Mouse (Mus musculus) spleen, adult 2 months (tissue): ENCODE data around the gene 4930430F08Rik.

Source experiments
- CTCF ChIP-seq: fragments of 200-500 bp; IDR thresholded peaks from 2 replicates; pipeline ENCODE4 v1.5.1; 2011; ENCODE audit warnings: mild to moderate bottlenecking, inconsistent platforms; ENCODE audit not compliant: insufficient read depth, insufficient read length, insufficient replicate concordance; ENCODE audit errors: extremely low read depth
- POLR2A ChIP-seq: fragments of 200-500 bp; IDR thresholded peaks from 2 replicates; pipeline ENCODE4 v1.6.1; 2011; ENCODE audit warnings: low read depth, low read length, inconsistent platforms

DNA sequence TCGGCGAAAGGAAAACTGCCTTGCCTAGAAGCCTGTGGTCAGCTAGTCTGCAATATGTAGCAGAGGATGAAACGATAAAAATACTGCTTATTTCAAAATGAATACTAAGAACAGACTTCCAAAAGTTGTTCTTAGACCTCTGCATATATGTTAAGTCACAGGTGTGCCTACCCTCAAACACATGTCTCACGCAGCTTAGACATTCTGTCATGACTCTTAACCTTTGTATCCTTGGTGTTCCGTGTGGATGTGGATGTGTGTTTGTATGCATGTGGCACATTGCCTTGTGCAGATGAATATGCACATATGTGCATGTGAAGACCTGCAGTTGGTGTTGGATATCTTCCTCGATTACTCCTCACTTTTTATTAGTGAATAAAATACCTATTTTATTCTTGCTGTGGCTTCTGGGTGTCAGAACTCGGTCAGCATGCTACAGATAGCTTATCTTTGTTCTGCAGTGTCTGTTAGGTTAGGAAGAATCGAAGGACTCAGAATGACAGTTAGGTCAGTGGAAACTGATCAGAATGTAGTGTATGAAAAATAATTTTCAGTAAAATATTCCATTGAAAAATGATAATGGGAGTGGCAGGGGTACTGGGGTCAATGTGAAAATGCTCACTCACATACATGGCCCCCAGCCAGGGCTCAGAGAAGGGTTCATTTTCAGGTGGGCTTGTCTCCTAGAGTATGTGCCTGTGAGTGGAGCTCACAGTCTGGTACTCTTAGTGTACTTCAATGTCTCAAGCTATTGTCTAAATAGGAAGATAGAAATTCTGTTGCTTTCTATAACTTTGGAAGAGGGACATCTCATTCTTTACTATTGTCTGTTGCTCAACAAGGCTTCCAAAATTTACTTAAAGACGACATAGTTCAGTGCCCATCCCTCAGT, 65.5 kb downstream of the 4930430F08Rik start:
- TF ChIP-seq CTCF (no peak), POLR2A (no peak)
